ENCODE assay signal across 8 mouse cellular contexts in genomic region chr4:129984421-129985061, GRCm38 (mm10). TPM values are rescaled to one million over a fixed set of nuclear protein-coding genes. Genes with fewer than 3 reads are reported as not detected.
DNase-seq lines count a peak whose midpoint lies in the region; ATAC-seq and TF ChIP-seq lines count a peak whose summit lies in the region.

Adgrb2 (plus strand) TSS chr4:129984870.

- under 1% methylated on average over 24 of the region's 77 CpGs for WGBS in heart, embryonic 11.5 days (ENCODE audit: insufficient replicate concordance)
- under 1% methylated on average over 13 of the region's 77 CpGs for WGBS in intestine, embryonic 16.5 days
- WGBS in liver, embryonic 13.5 days (ENCODE audit: insufficient replicate concordance), result 1% methylated on average over 50 of the region's 77 CpGs

- no peak for ATAC-seq in heart, embryonic 11.5 days (replicated peaks; ENCODE audit: insufficient number of reproducible peaks, low FRiP score, low TSS enrichment)
- ATAC-seq in intestine, embryonic 16.5 days, result peak; percentile 34
- ATAC-seq in liver, embryonic 13.5 days (ENCODE audit: low read depth), result no peak

- H3K36me3 ChIP-seq in heart, embryonic 11.5 days (ENCODE audit: control insufficient read depth, insufficient read depth, low read length), result no peaks in the 10 kb centered on the region
- no peaks in the 10 kb centered on the region for H3K36me3 ChIP-seq in intestine, embryonic 16.5 days (ENCODE audit: control insufficient read depth, insufficient read depth, low read length)
- H3K36me3 ChIP-seq in liver, embryonic 13.5 days, result no peaks in the 10 kb centered on the region

- no peaks in the 10 kb centered on the region for H3K9me3 ChIP-seq in heart, embryonic 11.5 days (replicated peaks; ENCODE audit: control insufficient read depth, low read length)
- H3K9me3 ChIP-seq in intestine, embryonic 16.5 days (ENCODE audit: control insufficient read depth, low read length), result no peaks in the 10 kb centered on the region
- no peaks in the 10 kb centered on the region for H3K9me3 ChIP-seq in liver, embryonic 13.5 days (replicated peaks)

- H3K9ac ChIP-seq in heart, embryonic 11.5 days (ENCODE audit: low read depth, low read length), result peak within 1 kb of the TSS; percentile 66; the same call in 1 of the 2 replicates
- peak within 1 kb of the TSS; percentile 70 for H3K9ac ChIP-seq in intestine, embryonic 16.5 days (ENCODE audit: low read depth, low read length)
- 0 out of 2 replicates have a peak within 1 kb of the TSS, but pooled peaks have one; percentile 36 for H3K9ac ChIP-seq in liver, embryonic 13.5 days

- no peak for TF ChIP-seq POLR2A in embryonic fibroblast, embryonic 13.5 days (IDR thresholded peaks at IDR 0.05; ENCODE audit: low read depth, low read length)

- no peak for DNase-seq in heart, adult 11 months
- peak; percentile 60 for DNase-seq in adrenal gland, adult 2 months
- DNase-seq in liver, embryonic 13.5 days, result no peak
- peak; percentile 60 for DNase-seq in retina, embryonic 14.5 days (ENCODE audit: low spot score)
- no peak for DNase-seq in urinary bladder, postnatal 36 days (ENCODE audit: low spot score in 2 of 2)

- no peak for TF ChIP-seq CTCF in embryonic fibroblast, embryonic 13.5 days (IDR thresholded peaks at IDR 0.05; ENCODE audit: borderline replicate concordance, insufficient read depth, low read length)

- H3K27ac ChIP-seq in heart, embryonic 11.5 days (ENCODE audit: low read depth, low read length), result no peak within 1 kb of the TSS
- H3K27ac ChIP-seq in embryonic fibroblast, embryonic 13.5 days (ENCODE audit: insufficient read depth, low read length), result no peak within 1 kb of the TSS
- no peak within 1 kb of the TSS for H3K27ac ChIP-seq in intestine, embryonic 16.5 days (ENCODE audit: low read length)
- H3K27ac ChIP-seq in liver, embryonic 13.5 days, result no peak within 1 kb of the TSS

- peak within 1 kb of the TSS; percentile 65 for H3K4me3 ChIP-seq in heart, embryonic 11.5 days (ENCODE audit: low read depth, low read length)
- peak within 1 kb of the TSS; percentile 29 for H3K4me3 ChIP-seq in embryonic fibroblast, embryonic 13.5 days (ENCODE audit: insufficient read depth, low read length)
- peak within 1 kb of the TSS; percentile 67 for H3K4me3 ChIP-seq in intestine, embryonic 16.5 days (ENCODE audit: low read length)
- H3K4me3 ChIP-seq in liver, embryonic 13.5 days (replicated peaks), result peak within 1 kb of the TSS; percentile 53

- H3K27me3 ChIP-seq in heart, embryonic 11.5 days (ENCODE audit: control insufficient read depth, insufficient read depth, low read length), result peaks cover 85% of the 10 kb centered on the region
- H3K27me3 ChIP-seq in intestine, embryonic 16.5 days (replicated peaks; ENCODE audit: control insufficient read depth, insufficient read depth, low read length), result peaks cover 48% of the 10 kb centered on the region
- peaks cover 100% of the 10 kb centered on the region for H3K27me3 ChIP-seq in liver, embryonic 13.5 days

- peaks cover 18% of the 10 kb centered on the region for H3K4me1 ChIP-seq in heart, embryonic 11.5 days (ENCODE audit: control insufficient read depth, insufficient read depth, low read length)
- 0 out of 2 replicates have a peak, but pooled peaks cover 4% of the 10 kb centered on the region for H3K4me1 ChIP-seq in embryonic fibroblast, embryonic 13.5 days (ENCODE audit: control insufficient read depth, insufficient read depth, low read length)
- H3K4me1 ChIP-seq in intestine, embryonic 16.5 days (ENCODE audit: control insufficient read depth, insufficient read depth, low read length), result peaks cover 23% of the 10 kb centered on the region
- H3K4me1 ChIP-seq in liver, embryonic 13.5 days (replicated peaks), result peaks cover 17% of the 10 kb centered on the region

- H3K4me2 ChIP-seq in heart, embryonic 11.5 days, result peak within 1 kb of the TSS; percentile 97
- H3K4me2 ChIP-seq in intestine, embryonic 16.5 days (ENCODE audit: low read depth, low read length), result peak within 1 kb of the TSS; percentile 97
- peak within 1 kb of the TSS; percentile 64 for H3K4me2 ChIP-seq in liver, embryonic 13.5 days

RNA-seq across cellular contexts. Expression of gene Adgrb2, which starts in this region (rescaled TPM):
- polyA plus RNA-seq in heart, embryonic 11.5 days (2014; fragmentation: Nextera tagmentation; extraction: Ambion mirVana), result 2.5 TPM in 2 replicates
- 10 to 100 TPM; 18.7 to 24.9 TPM for total RNA-seq in adrenal gland, adult 2 months (2021)
- 87.5 and 105 TPM in 2 replicates for polyA plus RNA-seq in adrenal gland, adult 2 months (2012; rRNA removed)
- 2.0 and 3.7 TPM in 2 replicates for polyA plus RNA-seq in embryonic fibroblast, embryonic 13.5 days (2011; ENCODE audit: insufficient read length, low read depth, missing spikeins)
- 0.99 and 1.0 TPM in 2 replicates for polyA plus RNA-seq in intestine, embryonic 16.5 days (2015; fragmentation: Nextera tagmentation; extraction: Ambion mirVana)
- polyA plus RNA-seq in liver, embryonic 13.5 days (2015; fragmentation: Nextera tagmentation; extraction: Ambion mirVana), result 0.03 and 0.27 TPM in 2 replicates

Comparison
In these comparisons a context has a peak if more than half of its experiments do, and no peak if none do; other contexts are left out.
1. RNA of gene Adgrb2 (polyA plus RNA-seq): 87.5 to 105 TPM in adrenal gland, adult 2 months; 2.0 to 3.7 TPM in embryonic fibroblast, embryonic 13.5 days, 2.5 TPM in heart, embryonic 11.5 days, 0.99 to 1.0 TPM in intestine, embryonic 16.5 days and 0.03 to 0.27 TPM in liver, embryonic 13.5 days; every median in the first group is over 10 times any median in the second.
2. DNase-seq: peak in adrenal gland, adult 2 months (single experiment) and retina, embryonic 14.5 days (single experiment); none in heart, adult 11 months (single experiment), liver, embryonic 13.5 days (single experiment) and urinary bladder, postnatal 36 days (0 of 2).
3. Peak in every context shown above with its lines, with median percentiles within 50 percentile points of each other: H3K4me2 ChIP-seq, H3K4me3 ChIP-seq and H3K9ac ChIP-seq.